Mouse (Mus musculus): Measurements from ENCODE around the gene Chst12.

- no peak for TF ChIP-seq POLR2A (IDR thresholded peaks at IDR 0.05; ENCODE audit: borderline replicate concordance, extremely low read depth, low read depth, low read length)
- TF ChIP-seq CTCF (IDR thresholded peaks at IDR 0.05; ENCODE audit: insufficient read depth, low read length), result no peak
Observed at GRCm38 (mm10) chr5:140545651-140546050, 40.3 kb downstream of the Chst12 start.
